Mouse (Mus musculus): Measurements from ENCODE around the gene Tssc4. TPM values are rescaled to one million over a fixed set of nuclear protein-coding genes. Genes with fewer than 3 reads are reported as not detected.

Gene Tssc4
- polyA plus RNA-seq, 1 experiment from 2014 or later = 71.8 TPM

DNA sequence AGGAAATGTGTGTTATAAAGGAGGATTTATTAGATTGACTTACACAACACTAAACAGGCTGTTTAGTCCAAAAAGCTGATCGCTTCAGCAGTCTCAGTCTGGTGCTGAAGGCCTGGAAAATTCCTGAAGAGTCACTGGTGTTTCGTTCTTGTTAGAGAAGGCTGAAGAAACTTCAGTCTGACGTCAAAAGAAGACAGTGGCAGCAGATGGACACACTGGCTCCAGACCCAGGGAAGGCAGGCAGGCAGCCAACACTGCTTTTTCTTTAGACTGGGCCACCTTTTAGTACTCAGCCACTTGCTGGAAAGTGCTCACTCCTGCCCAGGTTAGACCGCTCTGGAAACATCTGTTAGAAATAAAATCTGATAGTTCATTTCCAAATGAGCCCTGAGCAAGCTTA lies 35.5 kb upstream of the Tssc4 start:
- no peak for ATAC-seq (ENCODE audit: low read depth)
- H3K4me3 ChIP-seq (ENCODE audit: low read depth, low read length) = no peak overlapping the region
- no peaks in the 10 kb centered on the region for H3K4me1 ChIP-seq (ENCODE audit: control insufficient read depth, insufficient read depth, low read length)
- no peaks in the 10 kb centered on the region for H3K27me3 ChIP-seq (ENCODE audit: control insufficient read depth, insufficient read depth, low read length)
- no peak overlapping the region for H3K9ac ChIP-seq (replicated peaks; ENCODE audit: low read depth, low read length)
- H3K9me3 ChIP-seq (ENCODE audit: control insufficient read depth, low read length) = no peaks in the 10 kb centered on the region
- H3K4me2 ChIP-seq (ENCODE audit: low read depth, low read length) = no peak overlapping the region
- no peak overlapping the region for H3K27ac ChIP-seq (ENCODE audit: low read depth, low read length)
- no peaks in the 10 kb centered on the region for H3K36me3 ChIP-seq (ENCODE audit: control insufficient read depth, insufficient read depth, low read length)
- 88% methylated on average over 4 of the region's 4 CpGs for WGBS

DNA sequence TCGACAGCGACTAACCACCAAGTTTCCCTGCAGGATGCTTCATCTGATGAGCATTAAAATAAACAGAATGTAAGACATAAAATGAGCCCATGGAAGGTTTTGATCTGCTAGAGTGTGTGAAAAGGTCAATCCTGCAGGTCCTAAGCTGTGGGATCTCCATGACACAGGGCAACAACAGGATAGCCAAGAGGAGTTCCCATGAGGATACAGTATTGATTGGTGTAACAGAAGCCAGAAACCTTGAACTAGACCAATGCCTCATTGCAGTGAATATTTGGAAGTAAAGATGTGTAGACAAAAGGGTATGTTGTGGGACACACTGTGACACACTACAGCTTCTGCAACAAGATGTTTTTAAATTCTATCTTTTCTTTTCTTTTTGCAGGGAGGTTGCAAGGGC lies 34.9 kb upstream of the Tssc4 start:
- WGBS = 91% methylated on average over 2 of the region's 2 CpGs
- Histone ChIP-seq H3K27ac (ENCODE audit: low read depth, low read length) (no peak overlapping the region), H3K9me3 (ENCODE audit: control insufficient read depth, low read length) (no peaks in the 10 kb centered on the region), H3K4me1 (ENCODE audit: control insufficient read depth, insufficient read depth, low read length) (no peaks in the 10 kb centered on the region), H3K27me3 (ENCODE audit: control insufficient read depth, insufficient read depth, low read length) (no peaks in the 10 kb centered on the region), H3K9ac (replicated peaks; ENCODE audit: low read depth, low read length) (no peak overlapping the region), H3K4me2 (ENCODE audit: low read depth, low read length) (no peak overlapping the region), H3K36me3 (ENCODE audit: control insufficient read depth, insufficient read depth, low read length) (no peaks in the 10 kb centered on the region), H3K4me3 (ENCODE audit: low read depth, low read length) (no peak overlapping the region)
- ATAC-seq (ENCODE audit: low read depth) = no peak

DNA sequence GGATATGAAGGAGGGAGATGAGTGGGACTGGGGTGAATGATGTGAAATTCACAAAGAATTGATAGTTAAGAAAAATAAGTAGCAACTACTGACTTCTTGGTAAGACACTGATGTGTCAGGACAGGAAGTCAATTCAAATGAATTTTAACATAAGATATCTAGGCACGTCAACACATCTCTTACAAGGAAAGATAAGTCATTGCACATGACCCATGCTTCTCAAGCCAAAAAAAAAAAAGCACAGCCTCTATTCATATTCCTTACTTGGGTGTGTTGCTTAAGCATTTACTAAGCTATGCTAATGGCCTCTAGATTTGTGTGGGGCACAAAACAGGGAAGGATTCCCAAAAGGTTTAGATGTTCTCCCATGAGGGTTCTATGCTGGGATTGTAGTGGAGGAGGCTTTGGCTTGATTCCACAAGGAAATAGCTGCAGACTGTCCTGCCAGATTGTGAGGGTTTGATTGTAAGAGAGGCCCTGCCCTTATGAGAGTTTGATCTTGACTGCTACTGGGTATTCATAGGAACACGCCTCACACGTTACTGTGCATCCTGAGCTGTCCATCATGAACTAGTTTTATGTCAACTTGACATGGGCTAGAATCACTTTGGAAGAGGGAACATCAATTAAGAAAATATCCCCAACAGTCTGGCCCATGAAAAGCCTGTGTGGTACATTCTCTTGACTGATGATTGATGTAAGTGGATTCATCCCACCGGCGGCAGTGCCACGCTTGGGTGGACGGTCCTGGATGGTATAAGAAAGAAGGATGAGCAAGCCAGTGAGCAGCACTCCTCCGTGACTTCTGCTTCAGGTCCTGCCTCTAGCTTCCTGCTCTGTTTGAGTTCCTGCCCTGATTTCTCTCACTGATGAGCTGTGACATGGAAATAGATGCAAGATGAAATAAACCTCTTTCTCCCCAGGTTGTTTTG lies 34.3 kb upstream of the Tssc4 start:
- Histone ChIP-seq H3K36me3 (ENCODE audit: control insufficient read depth, insufficient read depth, low read length) (no peaks in the 10 kb centered on the region), H3K4me1 (ENCODE audit: control insufficient read depth, insufficient read depth, low read length) (no peaks in the 10 kb centered on the region), H3K27ac (ENCODE audit: low read depth, low read length) (no peak overlapping the region), H3K4me2 (ENCODE audit: low read depth, low read length) (no peak overlapping the region), H3K9me3 (ENCODE audit: control insufficient read depth, low read length) (no peaks in the 10 kb centered on the region), H3K27me3 (ENCODE audit: control insufficient read depth, insufficient read depth, low read length) (no peaks in the 10 kb centered on the region), H3K9ac (replicated peaks; ENCODE audit: low read depth, low read length) (no peak overlapping the region), H3K4me3 (ENCODE audit: low read depth, low read length) (no peak overlapping the region)
- no peak for ATAC-seq (ENCODE audit: low read depth)
- 90% methylated on average over 8 of the region's 8 CpGs for WGBS

DNA sequence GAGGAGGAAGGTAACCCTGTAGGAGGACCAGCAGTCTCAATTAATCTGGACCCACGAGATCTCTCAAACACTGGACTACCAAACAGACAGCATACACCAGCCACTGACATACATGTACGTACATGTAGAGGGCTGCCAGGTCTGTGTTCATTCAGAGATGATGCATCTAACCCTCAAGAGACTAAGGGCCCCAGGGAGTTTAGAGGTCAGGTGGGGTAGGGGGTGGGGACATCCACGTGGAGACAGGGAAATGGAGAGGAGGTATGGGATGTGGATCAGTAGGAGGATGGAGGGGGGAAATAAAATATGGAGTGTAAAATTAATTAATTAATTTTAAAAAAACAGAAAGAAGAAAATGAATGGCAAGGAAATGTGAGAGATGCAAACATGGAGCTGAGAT lies 32.3 kb upstream of the Tssc4 start:
- Histone ChIP-seq H3K4me3 (ENCODE audit: low read depth, low read length) (no peak overlapping the region), H3K36me3 (ENCODE audit: control insufficient read depth, insufficient read depth, low read length) (0 out of 2 replicates have a peak, but pooled peaks cover 4% of the 10 kb centered on the region), H3K9me3 (ENCODE audit: control insufficient read depth, low read length) (no peaks in the 10 kb centered on the region), H3K4me1 (ENCODE audit: control insufficient read depth, insufficient read depth, low read length) (no peaks in the 10 kb centered on the region), H3K27ac (ENCODE audit: low read depth, low read length) (no peak overlapping the region), H3K27me3 (ENCODE audit: control insufficient read depth, insufficient read depth, low read length) (no peaks in the 10 kb centered on the region), H3K9ac (replicated peaks; ENCODE audit: low read depth, low read length) (no peak overlapping the region), H3K4me2 (ENCODE audit: low read depth, low read length) (no peak overlapping the region)
- 79% methylated on average over 3 of the region's 3 CpGs for WGBS
- ATAC-seq (ENCODE audit: low read depth) = no peak

DNA sequence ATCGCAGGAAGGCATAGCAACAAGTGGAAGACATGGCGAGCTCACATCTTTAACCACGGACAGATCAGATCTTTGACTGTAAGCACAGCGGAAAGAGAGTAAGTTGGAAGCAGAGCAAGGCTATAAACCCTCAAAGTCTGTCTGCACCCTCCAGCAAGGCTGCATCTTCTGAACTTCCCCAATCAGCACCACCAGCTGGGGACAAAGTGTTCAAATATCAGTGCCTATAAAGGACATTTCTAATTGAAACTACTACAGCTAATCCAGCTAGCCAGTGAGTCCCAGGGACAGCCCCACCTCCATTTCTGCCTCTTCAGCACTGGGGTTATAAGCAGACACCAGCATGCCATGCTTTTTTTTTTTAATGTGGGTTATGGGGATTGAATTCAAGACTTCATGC lies 31.7 kb upstream of the Tssc4 start:
- no peak overlapping the region for H3K9ac ChIP-seq (replicated peaks; ENCODE audit: low read depth, low read length)
- 92% methylated on average over 4 of the region's 4 CpGs for WGBS
- no peak for ATAC-seq (ENCODE audit: low read depth)
- H3K27me3 ChIP-seq (ENCODE audit: control insufficient read depth, insufficient read depth, low read length) = no peaks in the 10 kb centered on the region
- no peak overlapping the region for H3K27ac ChIP-seq (ENCODE audit: low read depth, low read length)
- H3K4me1 ChIP-seq (ENCODE audit: control insufficient read depth, insufficient read depth, low read length) = no peaks in the 10 kb centered on the region
- 0 out of 2 replicates have a peak, but pooled peaks cover 4% of the 10 kb centered on the region for H3K36me3 ChIP-seq (ENCODE audit: control insufficient read depth, insufficient read depth, low read length)
- H3K4me3 ChIP-seq (ENCODE audit: low read depth, low read length) = no peak overlapping the region
- no peak overlapping the region for H3K4me2 ChIP-seq (ENCODE audit: low read depth, low read length)
- H3K9me3 ChIP-seq (ENCODE audit: control insufficient read depth, low read length) = no peaks in the 10 kb centered on the region

DNA sequence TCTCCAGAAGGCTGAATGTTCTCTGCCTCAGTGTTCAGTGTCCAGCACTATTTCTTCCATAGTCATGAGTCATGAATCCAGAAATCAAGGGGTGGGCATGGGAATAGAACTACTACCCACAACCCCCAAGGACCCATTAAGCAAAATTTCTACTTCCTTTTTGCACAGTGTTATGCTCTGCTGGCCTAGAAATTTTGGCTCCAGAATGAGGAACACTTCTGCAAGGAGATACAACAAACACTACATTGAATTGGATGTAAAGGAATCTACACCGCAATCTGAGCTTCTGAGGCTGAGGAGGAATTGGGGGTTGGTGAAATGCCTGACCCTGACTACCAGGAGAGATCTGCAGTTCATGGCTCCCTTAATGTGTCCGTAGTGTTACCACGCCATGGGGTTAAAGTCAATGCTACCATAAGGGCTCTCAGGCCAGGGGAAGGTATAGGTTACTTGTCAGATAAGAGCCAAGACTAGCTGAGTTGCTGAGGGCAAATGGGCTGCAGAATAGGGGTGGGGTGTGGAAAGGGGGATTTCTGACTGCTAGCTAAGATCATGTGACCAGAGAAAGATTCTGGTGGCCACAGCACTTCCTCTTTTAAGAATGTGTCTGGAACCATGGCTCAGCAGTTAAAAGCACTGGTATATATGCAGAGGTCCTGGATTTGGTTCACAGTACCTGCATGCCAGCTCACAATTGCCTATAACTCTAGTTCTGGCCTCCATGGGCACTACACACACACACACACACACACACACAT lies 30.7 kb upstream of the Tssc4 start:
- Histone ChIP-seq H3K4me1 (ENCODE audit: control insufficient read depth, insufficient read depth, low read length) (no peaks in the 10 kb centered on the region), H3K4me2 (ENCODE audit: low read depth, low read length) (no peak overlapping the region), H3K36me3 (ENCODE audit: control insufficient read depth, insufficient read depth, low read length) (0 out of 2 replicates have a peak, but pooled peaks cover 4% of the 10 kb centered on the region), H3K27ac (ENCODE audit: low read depth, low read length) (no peak overlapping the region), H3K9me3 (ENCODE audit: control insufficient read depth, low read length) (no peaks in the 10 kb centered on the region), H3K4me3 (ENCODE audit: low read depth, low read length) (no peak overlapping the region), H3K27me3 (ENCODE audit: control insufficient read depth, insufficient read depth, low read length) (no peaks in the 10 kb centered on the region), H3K9ac (replicated peaks; ENCODE audit: low read depth, low read length) (no peak overlapping the region)
- no peak for ATAC-seq (ENCODE audit: low read depth)
- WGBS = 93% methylated on average over 3 of the region's 3 CpGs

DNA sequence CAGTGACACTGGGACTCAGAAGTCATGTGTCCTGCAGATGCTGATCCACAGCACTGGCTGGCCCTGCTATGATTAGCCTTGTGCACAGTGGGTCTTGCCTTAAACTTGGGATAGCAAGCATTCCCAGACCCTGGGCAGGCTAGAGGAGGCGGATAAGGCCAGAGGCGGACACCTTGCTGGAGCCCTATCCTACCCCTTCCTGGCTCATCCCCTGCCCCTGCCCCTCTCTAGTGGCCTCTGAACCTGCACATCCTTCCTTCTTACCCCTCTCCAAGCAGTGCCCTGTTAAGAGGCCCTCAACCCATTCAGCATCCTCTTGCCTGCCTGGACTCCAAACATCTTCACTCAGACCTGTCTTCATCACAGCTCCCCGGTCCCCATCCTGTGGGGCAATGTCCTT lies 28.5 kb upstream of the Tssc4 start:
- H3K9me3 ChIP-seq (ENCODE audit: control insufficient read depth, low read length) = no peaks in the 10 kb centered on the region
- no peaks in the 10 kb centered on the region for H3K27me3 ChIP-seq (ENCODE audit: control insufficient read depth, insufficient read depth, low read length)
- H3K9ac ChIP-seq (replicated peaks; ENCODE audit: low read depth, low read length) = no peak overlapping the region
- H3K4me2 ChIP-seq (ENCODE audit: low read depth, low read length) = no peak overlapping the region
- whole genome bisulfite sequencing = 96% methylated on average over 3 of the region's 3 CpGs
- no peaks in the 10 kb centered on the region for H3K4me1 ChIP-seq (ENCODE audit: control insufficient read depth, insufficient read depth, low read length)
- H3K27ac ChIP-seq (ENCODE audit: low read depth, low read length) = no peak overlapping the region
- no peak overlapping the region for H3K4me3 ChIP-seq (ENCODE audit: low read depth, low read length)
- 0 out of 2 replicates have a peak, but pooled peaks cover 4% of the 10 kb centered on the region for H3K36me3 ChIP-seq (ENCODE audit: control insufficient read depth, insufficient read depth, low read length)
- no peak for ATAC-seq (ENCODE audit: low read depth)

DNA sequence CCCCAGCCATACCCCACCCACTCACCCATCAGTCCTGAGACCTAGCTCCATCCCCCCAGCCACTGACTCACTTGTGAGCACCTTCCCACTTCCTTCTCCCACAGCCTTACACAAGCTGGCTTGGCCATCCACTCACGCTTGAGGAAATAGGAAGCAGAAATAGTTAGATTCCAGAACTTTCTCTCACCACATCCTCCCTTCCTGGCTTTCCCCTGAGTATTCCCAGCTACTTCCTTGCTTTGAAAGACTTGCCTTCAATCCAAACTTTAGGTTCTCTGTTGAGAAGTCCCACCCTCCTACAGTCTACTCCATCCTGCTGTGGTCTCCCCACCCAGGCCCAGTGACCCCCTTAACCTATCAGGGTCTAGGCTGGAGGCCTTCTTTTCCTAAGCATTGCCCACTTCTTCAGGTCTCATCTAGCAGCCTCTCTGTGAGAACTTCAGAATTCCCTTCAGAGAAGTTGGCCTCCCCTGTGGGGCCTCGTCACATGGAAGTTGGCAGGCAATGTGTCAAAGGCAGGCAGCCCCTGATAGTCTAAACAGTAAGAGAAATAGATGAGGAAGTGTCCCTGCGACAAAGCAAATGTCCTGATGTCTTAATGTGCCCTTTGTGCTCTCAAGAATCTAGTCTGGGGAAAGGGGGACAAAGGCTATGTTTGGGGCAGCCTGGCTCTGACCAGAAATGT lies 27.8 kb upstream of the Tssc4 start:
- Histone ChIP-seq H3K4me2 (ENCODE audit: low read depth, low read length) (no peak overlapping the region), H3K36me3 (ENCODE audit: control insufficient read depth, insufficient read depth, low read length) (0 out of 2 replicates have a peak, but pooled peaks cover 4% of the 10 kb centered on the region), H3K27me3 (ENCODE audit: control insufficient read depth, insufficient read depth, low read length) (no peaks in the 10 kb centered on the region), H3K9me3 (ENCODE audit: control insufficient read depth, low read length) (no peaks in the 10 kb centered on the region), H3K9ac (replicated peaks; ENCODE audit: low read depth, low read length) (no peak overlapping the region), H3K4me1 (ENCODE audit: control insufficient read depth, insufficient read depth, low read length) (no peaks in the 10 kb centered on the region), H3K27ac (ENCODE audit: low read depth, low read length) (peak overlapping the region; percentile 34; the same call in 1 of the 2 replicates), H3K4me3 (ENCODE audit: low read depth, low read length) (no peak overlapping the region)
- 82% methylated on average over 3 of the region's 3 CpGs for WGBS
- ATAC-seq (ENCODE audit: low read depth) = no peak
